Mouse (Mus musculus): ENCODE data around the gene Olfr461.
"Not testable (repeated sequence)": the region's sequence is repeated elsewhere in the genome, so short reads cannot be mapped to it uniquely, and the experiment has no call there.

The Olfr461 gene

DNA sequence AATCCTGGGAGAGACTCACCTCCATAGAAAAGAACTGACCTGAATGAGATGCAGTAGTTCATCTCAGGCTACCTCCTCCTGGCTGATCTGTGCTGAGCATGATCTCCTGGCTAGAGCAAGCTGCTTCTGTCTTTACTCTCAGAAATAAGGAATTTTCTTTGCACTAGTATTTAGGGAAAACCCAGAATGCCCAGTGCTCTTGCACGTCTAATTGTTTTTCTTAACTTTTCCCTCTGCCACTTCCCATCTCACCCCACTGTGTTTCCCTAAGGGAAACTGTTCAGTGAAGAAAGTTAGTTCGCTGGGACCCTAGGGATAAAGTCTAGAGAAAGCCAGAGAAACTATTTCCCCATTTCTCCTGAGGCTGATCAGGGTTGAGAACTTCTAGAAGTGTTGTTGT, at the start of gene Olfr461:
Olfr461 (minus strand) TSS at position 101 of the 400 bp plus-strand sequence.
- no peak for DNase-seq (ENCODE audit: low spot score in 2 of 2)

DNA sequence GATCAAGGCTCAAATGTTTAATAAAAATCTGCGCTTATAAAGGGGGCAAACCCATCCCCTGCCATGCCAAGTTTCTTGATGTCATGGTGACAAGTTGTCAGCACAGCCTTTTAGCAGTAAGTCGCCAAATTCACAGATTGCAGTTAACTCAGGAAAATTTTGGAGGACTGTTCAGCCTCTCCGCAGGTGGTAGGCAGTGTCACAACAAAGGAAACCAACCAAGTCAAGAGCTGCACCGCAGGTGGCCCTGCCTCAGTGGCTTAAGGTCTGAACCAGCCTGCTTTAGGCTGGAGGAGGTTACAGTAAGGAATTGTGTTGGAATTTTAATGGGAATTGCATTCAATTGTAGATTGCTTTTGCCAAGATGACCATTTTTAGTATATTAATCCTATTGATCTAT, 43.7 kb upstream of the Olfr461 start:
- DNase-seq (ENCODE audit: low spot score in 2 of 2): not testable (repeated sequence)

DNA sequence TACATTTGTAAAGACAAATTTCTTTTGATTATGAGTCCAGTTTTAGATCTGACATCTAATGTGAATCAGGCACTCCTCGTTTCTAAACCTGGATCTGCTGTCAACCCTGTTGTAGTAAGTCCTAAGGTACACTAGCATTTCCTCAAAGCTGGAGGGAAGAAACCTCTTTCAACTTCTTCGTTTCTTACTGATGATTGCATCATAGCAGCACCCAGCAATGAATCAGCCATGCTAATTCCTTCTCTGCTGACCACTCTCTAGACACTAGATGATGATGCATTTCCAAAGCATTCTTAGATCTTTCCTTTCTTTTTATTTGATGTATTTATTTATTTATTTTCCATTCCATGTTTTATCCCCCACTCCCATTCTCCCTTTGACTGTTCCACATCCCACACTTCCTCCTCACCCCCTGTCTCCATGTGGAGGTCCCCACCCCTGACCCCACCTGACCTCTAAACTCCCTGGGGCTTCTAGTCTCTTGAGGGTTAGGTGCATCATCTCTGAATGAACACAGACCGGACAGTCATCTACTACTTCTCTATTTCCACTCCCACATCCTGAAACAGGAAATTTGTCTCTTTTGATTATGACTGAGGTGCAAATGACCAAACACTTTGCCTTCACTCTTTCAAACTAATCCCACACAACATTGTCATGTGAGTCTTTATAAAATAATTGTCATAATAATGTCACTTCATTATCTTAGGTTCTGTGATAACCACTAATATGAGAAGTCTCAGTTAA, 40.1 kb upstream of the Olfr461 start:
- no peak for DNase-seq (ENCODE audit: low spot score in 2 of 2)

DNA sequence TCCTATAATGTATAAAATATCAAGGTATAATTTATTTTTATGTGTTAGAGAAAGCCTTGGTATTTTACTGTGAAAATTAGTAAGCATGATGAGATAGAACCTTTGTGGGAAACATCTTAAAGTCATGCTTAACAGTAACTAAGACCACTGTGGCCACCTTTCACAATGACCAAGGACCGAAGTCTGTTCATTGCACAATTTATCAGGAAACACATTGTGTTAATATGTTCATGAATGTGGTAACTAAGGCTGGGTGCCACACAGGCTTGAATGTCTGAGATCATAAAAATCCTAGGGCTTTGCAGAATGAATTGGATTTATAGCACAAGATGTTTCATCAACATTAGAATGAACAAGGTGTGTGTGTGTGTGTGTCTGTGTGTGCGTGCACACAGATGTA, 33.5 kb upstream of the Olfr461 start:
- DNase-seq (ENCODE audit: low spot score in 2 of 2): no peak

DNA sequence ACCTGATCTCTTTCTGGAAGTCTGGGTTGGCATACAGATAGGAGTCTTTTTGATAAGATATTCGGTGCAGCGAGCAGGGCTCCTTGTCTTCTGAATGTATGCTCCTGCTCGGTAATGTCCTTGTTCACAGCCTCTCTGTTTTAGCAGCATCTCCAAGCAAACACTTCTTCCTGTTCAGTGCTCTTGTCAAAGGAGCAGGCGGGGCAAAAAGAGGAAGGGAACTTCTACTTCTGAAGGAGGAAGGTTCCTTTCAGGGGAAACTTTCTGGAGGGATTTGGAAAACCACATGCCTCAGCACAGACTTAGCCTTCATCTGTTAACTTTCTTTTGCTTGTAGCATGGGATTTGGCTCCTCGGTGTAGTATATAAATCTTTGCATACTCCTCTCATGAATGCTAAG, 30.8 kb upstream of the Olfr461 start, which contains the start of gene Clec5a:
Clec5a (minus strand) TSS at position 177 of the 400 bp plus-strand sequence.
- DNase-seq (ENCODE audit: low spot score in 2 of 2): no peak

DNA sequence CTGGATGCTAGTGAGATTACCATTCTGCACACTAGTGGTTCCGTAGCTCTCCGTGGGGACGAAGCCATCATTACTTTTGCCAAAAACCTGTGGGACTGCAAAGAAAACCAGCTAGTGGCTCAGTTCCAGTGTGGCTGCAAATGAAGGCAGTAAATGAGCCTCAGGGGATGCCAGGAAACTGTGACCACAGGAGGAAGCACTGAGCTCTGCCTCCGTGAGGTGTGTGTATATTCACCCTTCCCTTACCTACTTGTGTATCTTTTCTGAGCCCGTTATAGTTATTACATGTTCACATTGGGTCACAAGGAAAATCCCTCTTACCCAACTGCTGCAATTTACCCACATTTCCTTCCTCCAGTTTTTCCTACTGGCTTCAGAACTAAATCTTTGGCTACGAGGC, 29.5 kb upstream of the Olfr461 start:
- no peak for DNase-seq (ENCODE audit: low spot score in 2 of 2)

DNA sequence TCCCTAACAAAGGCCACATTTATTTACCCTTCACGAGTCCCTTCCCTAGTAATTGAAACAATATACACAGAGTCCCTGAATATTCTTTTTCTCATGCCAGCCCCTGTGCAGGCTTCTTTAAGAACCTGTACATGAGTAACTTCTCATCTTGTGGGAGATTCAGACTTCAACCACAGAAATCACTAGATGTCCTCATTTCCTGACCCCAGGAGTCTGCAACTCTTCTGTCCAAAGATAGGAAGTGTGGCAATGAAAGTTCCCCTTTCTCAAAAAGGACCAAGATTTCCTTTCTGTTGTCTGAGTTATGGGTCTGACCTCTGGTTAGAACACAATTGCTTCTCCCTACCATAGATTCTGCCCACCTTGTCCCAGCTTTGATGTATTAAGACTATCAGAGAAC, 21.5 kb upstream of the Olfr461 start:
- DNase-seq (ENCODE audit: low spot score in 2 of 2): no peak

DNA sequence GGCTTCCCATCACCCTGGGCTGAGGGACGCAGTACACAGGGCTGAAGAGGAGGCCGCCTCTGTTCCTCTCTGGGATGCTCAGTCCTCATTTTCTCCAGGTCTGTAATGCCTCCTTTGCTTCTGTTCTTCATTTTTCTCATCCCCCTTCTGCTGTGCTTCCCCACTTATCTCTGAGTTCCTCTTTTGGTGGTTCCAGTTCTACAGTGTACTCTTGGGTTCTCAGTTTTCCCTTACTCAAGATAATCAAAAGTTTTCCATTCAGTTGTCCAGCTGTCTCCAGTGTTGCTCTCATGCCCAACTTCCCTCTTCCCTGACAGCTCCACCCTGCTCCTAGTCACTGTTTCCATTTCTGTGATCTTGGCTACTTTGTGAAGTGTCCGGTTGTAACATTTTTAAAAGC, 18.8 kb upstream of the Olfr461 start:
- DNase-seq (ENCODE audit: low spot score in 2 of 2): no peak

DNA sequence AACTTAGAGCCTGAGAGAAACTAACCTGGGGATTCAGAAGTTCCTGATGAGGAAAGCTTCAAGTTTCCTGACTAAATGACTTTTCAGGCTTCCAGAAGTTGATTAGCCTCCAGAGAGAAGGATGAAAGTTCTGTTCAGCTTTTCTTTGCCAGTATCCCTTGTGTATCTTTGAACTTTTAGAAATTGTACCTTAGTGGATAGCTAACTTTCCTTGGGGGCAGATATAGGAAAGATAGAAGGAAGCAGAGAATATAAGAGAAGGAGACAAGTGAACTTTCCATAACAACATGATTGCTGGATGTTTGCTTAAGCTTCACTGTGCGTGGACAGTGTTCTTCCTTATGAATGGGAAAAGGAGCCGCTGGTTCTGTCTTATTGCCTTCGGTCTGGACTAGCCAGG, 14.3 kb upstream of the Olfr461 start, which contains the start of gene Olfr460:
Olfr460 (plus strand) TSS at position 301 of the 400 bp plus-strand sequence.
- DNase-seq (ENCODE audit: low spot score in 2 of 2): no peak

DNA sequence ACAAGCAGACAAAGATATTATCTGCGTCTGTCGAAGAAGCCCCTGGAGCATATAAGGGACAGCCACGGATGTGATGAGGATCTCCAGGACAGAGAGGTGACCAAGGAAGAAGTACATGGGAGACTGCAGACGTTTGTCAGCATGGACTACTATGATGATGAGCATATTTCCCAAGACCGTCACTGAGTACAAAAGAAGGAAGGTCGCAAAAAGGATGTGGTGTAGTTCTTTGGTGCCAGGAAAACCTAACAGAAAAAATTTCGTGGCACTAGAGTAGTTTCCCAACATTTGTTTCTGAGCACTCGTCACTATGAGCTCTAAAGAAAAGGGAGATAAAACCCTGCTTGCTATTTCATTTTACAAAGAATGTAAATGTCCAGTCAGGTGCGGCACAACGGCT, 10.2 kb downstream of the Olfr461 start:
- no peak for DNase-seq (ENCODE audit: low spot score in 2 of 2)

DNA sequence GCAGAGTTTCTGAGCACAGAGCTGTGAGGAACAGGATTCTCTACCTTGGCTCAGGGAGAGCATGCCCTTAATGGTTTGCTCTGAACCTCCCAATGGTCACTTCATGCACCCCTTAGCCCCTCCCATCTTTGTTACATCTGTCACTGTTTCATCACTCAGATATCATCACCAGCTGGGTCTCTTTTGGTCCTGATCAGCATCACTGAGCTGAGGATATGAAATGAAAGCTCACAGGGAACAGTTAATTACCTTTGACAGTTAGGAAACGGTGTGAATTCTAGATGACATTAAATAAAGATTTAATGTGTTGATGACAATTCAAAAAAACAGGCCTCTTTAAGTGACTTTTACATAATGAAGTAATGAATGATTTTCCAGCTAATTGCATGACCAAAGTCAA, 35.4 kb downstream of the Olfr461 start, which contains the start of gene Prss37:
Prss37 (minus strand) TSS at position 101 of the 400 bp plus-strand sequence.
- no peak for DNase-seq (ENCODE audit: low spot score in 2 of 2)

DNA sequence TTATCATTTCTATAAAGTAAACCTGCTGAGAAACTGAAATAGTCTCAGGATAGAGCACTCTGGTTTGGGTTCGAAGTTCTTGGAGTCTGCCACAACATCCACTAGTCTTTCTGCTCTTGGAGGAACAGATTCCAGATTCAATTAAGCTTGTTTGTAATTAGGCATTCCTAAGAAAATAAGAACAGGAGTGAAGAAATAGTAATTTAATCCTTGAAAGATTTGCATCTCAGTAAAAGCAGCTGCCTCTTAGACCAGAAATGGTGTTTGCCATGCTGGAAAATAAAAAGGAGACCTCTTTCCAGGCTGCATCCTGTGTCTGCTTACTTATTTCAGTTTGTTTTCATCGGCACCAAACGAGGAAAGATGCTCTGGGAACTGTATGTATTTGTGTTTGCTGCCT, 61.6 kb downstream of the Olfr461 start, which contains the start of gene Tas2r108:
Tas2r108 (plus strand) TSS at position 301 of the 400 bp plus-strand sequence.
- no peak for DNase-seq (ENCODE audit: low spot score in 2 of 2)

Data from spleen, postnatal 10 days (tissue).